Mouse (Mus musculus) layer of hippocampus, adult 9-11 months (tissue): Measurements from ENCODE around the gene Pycard.
"Not testable (repeated sequence)": the region's sequence is repeated elsewhere in the genome, so short reads cannot be mapped to it uniquely, and the experiment has no call there.

Source experiments
- DNase-seq: peaks from one replicate; pipeline ENCODE4 v3.0.0; 2022

Pycard gene

DNA sequence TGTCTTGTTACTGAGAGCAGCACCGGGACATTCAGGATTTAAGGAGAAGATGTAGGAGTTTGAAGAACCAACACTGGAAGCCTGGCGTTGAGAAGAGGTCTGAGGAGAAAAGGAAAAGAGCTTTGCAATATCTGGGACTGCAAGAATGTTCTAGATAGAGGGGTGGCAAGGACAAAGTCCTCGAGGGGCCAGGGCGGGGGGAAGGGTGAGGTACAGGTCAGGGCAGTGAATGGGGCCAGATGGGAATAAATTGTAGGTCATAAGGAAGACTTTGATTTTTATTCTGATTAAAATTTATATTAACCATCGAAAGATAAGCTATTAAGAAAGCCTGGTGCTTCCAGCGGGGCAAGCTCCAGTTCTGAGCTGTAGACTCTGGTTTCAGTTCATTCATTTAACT is 9.4 kb upstream of the Pycard start:
- DNase-seq: no peak

DNA sequence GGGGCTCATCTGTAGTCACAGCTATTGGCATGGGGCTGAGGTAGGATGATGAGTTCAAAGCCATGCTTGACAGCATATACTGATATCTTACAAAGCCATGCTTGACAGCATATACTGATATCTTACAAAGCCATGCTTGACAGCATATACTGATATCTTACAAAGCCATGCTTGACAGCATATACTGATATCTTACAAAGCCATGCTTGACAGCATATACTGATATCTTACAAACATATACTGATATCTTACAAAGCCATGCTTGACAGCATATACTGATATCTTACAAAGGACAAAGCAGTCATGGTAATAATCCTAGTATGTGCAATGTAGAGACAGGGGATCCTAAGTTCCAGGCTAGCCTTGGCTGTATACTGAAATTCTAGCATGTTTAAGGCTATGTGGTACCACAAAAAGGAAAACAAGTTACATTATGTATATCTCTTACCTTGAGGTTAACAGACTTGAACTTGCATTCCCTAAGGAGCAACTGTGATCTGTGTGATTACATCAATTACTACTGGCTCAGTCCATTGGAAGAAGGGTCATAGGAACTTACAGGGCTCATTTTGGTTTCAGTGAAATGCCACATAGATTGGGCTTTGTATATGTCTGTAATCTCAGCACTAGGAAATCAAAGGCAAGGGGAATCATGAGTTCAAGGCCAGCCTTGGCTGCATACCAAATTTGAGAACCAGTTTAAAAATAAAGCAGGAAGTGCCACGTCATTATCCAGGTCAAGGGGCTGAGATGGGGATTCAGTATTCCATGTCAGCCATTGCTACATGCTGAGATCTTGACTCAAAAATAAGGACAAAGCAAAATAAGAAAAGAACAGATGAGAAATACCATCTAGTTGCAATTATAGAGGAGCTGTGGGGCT is 6.6 kb upstream of the Pycard start:
- DNase-seq: no peak

DNA sequence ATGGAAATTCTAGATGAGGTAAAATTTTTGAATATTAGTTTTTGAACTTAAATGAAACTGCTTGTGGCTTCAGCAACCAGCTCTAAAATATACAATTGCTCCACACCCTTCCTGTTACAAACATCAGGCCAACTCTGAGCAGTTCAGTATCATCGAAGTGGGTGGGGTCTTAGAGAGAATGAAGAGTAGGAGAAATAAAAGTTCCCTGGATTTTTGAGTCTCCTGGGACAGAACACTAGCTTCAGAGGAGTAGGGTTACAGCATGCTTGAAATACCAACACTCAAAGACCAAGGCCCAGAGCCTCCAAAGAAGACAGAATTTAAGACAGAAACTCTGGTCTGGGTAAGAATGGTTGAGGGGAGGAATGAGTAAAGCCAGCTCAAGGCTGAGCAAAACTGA is 5.8 kb upstream of the Pycard start:
- no peak for DNase-seq

DNA sequence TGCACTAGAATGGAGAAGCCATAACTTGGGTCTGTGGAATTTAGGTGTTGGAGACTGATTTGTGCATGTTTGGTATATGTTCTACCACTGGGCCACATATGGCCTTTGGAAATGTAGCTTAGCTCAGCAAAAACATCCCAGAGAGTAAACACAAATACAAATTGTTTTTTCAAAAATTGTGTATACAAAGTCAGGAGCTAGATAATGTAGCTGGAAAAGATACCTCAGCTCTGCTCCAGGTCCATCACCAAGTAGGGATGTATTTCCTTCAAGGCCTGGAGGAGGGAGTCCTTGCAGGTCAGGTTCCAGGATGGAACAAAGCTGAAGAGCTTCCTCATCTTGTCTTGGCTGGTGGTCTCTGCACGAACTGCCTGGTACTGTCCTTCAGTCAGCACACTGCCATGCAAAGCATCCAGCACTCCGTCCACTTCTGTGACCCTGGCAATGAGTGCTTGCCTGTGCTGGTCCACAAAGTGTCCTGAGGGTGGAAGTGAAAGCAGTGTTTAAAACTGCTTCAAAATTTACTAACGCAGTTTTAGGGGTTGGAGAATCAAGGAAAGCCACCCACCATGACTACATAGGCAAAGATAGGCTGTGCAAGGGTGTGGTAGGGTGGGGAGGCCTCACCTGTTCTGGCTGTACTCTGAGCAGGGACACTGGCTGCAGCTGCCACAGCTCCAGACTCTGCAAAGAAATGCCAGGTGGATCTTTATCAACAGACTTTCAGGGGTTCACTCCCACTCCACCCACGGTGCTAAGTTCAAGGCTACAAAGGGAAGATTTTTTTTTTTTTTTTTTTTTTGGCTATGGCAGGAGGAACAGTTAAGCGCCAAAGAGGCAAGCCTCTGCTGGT is 953 bp downstream of the Pycard start:
- no peak for DNase-seq

DNA sequence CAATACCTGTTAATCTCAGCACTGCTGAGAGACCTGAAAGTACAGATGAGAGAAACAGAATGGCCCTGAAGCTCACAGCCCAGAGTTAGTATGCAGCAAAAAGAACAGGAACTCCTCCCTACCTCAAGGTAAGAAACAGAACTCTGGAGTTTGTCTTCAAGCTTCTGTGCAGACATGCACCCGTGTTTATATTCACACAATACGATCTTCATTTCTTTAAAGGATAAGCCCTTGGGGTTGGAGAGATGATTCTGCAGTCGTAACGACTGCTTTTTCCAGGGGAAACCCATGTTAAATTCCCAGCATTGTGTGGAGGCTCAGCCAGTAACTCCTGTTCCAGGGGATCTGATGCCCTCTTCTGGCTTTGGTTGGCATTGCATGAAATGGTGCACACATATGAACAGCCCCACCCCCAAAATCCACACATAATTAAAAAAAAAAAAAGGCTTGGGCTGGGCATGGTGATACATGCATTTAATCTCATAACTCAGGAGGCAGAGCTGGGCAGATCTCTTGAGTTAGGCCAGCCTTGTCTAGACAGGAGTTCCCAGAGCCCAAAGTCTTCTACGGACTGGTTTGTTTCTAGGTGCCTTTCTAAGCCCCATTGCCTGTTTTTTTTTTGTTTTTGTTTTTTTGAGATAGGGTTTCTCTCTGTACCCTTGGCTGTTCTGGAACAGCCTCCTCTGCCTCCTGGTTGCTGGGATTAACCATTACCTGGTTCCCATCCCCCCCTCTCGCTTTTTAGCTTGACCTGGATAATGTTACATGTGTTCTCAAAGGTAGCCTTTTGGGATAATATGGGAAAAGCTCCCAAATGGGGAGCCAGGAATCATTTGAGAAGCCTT is 1.8 kb downstream of the Pycard start:
- peak; percentile 68 for DNase-seq

DNA sequence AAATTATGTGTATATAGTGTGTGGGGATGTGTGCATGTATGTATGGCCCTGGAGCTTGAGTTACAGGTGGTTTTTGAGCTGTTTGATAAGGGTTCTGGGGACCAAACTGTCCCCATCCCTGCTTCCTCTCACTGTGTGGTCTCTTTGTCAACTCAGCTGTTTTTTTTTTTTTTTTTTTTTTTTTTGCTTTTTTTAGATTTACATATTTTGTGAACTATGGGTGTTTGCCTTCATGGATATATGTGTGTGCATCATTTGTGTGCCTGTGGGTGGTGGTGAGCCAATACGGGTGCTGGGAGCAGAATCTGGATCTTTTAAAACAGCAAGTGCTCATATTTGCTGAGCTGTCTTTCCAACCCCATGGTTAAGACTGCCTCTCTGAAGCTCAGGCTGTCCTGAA is 4.8 kb downstream of the Pycard start:
- DNase-seq: no peak

DNA sequence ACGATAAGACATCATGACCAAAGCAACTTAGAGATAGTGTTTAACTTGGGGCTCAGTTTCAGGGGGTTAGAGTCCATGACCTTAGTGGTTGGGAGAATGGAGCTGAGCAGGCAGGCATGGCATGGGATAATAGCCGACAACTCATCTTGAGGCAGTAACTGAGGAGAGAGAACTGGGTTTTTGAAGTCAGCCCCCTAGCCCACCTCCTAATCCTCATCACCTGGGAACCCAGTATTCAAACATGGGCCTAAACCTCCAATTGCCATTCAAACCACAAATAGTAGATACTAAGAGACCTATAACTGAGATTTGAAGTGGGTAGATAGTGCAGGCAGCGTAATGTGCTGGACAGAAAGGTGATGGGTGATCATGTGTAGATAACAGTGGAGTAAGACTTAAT is 13.1 kb downstream of the Pycard start:
- DNase-seq: no peak

DNA sequence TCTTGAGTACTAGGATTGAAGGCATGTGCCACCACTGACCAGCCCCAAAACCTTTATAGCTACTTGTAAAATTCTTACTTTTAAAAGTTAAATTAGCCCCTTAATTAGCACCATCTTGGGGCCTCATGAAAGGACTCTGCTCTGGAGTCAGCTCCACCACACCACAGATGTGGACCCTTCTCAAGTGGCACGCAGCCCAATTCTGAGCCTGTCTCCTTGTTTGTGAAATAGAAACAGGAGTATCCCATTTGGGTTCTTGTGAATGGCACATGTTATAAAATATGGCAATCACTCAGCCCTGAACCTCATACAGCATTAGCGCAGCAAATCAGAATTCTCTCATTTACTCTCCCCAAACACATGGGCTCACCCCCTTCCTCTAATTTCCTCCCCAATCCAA is 14.8 kb downstream of the Pycard start:
- DNase-seq: no peak

DNA sequence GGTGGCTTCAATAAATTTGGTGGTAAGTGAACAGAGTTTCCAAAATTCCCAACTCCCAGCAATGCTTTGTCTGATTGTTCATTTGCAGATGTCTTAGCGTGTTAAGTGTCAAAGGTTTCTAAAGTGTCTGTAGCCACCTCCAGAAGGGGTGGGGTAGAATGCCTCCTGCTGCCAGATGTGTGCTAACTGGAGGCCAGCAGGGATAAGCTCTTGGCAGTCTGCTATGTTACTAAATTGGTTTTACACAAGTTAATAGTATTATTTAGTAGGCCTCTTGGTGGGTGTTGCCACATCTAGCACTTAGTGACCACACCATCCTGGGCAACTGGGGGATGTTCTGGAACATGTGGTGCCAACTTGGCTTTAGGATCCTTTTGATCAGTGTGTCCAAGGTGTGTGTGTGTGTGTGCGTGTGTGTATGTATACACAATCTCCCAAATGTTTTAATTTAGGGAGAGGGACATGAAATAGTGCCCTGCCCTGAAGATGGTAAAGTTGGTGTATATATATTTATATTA is 19.2 kb downstream of the Pycard start:
- no peak for DNase-seq

DNA sequence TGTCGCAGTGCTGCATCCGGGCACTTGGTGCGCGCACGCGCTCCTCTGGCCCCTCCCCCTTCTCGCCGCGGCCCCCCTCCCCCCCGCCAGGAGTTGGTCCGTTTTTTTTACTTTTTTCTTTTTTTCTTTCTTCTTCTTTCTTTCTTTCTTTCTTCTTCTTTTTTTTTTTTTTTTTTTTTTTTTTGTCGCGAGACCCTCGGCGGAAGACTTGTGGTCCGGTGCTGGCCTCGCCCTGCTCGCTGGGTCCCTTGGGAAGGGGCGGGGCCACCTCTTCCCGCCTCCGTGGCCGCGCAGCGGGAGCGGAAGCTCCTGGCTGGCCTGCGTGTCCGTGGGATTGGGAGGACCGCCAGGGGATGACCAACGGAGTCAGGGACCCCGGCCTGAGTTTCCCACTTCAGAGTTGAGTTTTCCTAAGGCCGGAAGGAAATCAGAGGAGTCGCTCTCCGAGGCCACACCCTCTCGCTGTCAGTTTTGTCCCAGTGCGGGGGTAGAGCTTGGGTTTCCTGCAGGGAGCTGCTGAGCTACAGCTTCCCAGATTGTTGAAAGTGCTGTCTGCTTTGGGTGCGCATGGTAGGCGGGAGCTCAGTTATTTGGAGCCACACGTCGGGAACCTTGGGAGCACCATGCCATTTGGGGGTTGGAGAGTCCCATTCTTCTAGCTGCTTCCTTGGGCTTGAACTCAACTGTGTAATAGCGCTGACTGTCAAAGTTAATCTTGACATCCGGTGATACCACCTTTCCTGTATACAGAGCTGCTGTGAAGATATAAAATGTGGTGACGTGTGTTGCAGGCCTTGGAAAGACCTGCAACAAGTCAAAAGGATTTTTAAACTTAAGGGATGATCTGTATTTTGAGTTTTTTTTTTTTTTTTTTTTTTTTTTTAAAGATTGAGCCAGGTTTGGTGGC is 25.5 kb downstream of the Pycard start:
- peak; percentile 78 for DNase-seq

DNA sequence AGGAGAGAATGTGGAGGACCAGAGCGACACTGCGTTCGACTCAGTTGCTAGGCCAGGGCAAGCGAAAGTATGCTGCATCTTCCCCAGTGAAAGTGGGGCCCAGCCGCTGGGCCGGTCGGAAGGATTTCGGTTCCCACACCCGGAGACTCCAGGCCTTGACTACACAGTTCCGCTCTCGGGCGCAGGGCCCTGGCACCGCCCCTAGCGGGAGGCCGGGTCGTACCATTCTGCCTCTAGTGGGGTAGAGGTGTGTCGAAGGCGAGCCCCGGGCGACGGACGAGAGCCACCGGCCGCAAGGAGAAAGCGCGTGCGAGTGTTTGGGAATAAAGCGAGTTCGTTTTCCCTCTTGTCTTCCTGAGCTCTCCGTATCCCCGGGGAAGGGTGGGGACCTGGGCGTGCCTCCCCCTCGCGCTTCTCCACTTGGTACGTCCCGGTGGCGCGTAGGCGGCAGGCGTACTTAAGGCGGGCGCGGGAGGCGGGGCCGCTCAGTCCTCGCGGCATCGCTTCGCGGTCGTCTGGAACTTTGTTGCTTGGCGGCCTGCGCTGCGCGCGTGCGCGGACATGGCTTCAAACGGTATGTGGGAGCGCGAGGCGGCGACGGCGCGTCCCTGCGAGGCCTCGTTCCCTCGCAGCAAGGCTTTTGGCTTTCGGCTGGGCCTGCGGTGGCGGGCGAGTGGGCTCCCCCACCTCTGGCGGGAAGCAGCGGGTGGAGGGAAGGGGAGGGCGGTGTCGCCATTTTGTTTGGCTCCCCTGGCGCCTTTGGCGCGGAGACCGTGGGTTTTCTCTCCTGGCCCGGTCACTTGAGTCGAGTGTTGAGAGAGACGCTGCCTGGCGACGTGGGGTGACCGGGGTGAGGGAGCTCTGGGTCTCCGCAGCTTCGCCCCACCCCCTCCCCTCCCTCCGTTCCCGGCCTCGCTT is 26.4 kb downstream of the Pycard start, which contains the start of gene Fus:
Fus (plus strand) TSS at position 454 of the 918 bp plus-strand sequence.
- DNase-seq: peak; percentile 93

DNA sequence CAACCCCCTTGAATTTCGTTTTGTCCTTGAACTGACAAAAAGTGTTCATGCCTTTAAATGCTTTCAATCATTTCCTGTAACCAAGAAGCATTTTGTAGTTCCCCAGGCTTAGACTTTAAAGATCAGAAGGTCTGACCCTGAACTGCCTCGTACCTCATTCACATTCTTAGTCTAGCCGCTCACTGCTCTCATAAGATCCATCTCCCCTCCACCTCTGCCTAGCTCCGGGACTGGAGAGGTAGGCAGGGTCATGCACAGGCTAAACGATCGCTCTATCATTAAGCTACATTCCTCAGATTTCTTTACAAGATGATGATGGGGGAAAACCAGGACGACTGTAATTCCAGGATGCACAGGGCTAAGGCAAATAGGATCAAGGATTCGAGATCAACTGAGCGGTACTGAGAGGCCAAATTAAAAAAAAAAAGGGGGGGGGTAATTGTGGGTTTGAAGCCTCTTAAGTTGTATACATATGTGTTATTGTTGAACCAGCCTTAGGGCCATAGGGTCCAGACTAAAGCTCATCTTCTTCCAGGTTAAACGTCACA is 27.2 kb downstream of the Pycard start:
- DNase-seq: no peak

DNA sequence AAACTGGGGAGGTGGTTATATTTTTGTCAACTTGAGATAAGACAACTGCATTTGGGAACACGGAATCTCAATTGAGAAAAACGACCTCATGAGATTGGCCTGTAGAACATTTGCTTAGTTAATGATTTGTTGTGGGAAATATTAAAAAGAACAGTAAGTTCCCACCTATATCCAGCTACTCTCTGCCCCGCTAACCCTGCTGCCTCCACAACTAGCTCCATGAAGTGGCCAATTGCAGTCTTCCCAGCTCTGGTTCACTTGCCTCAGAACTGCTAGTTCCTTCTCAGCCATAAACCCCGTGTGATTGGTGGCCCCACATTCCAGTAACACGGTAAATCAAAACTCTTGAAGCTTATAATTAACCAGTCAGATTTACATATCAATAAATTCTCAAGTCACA is 34.3 kb downstream of the Pycard start:
- DNase-seq: no peak

DNA sequence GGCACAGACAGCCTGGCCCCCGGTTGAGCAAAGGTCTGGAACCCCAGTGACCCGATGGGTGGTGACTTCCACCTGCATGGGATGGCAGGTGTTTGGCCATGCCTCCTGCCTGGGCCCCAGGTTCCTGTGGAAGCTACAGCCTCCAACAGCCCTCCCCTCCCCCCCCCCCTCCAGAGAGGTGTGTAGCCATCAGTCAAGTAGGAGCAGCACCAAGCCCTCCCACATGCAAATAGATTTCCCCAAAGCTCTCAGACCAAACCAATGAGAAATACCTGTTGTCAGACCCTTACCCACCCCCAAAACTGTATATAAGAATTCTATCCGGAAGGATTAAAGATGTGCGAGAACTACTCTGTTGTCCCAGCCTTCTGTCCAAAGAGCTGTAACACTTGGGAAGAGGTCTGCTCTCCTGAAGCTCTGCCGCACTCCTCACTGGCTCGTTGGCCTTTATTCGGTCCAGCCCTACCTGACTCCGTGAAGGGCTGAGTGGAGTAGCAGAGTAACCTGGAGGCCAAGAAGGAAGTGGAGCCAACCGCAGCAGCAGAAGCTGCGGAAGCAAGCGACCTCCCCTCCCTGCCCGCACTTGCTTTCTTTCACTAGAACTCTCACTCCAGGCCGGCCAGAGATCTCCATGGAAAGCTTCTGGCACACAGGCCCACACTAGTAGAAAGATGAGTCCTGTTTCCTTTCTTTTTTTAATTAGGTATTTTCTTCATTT is 40.6 kb downstream of the Pycard start:
- no peak for DNase-seq

DNA sequence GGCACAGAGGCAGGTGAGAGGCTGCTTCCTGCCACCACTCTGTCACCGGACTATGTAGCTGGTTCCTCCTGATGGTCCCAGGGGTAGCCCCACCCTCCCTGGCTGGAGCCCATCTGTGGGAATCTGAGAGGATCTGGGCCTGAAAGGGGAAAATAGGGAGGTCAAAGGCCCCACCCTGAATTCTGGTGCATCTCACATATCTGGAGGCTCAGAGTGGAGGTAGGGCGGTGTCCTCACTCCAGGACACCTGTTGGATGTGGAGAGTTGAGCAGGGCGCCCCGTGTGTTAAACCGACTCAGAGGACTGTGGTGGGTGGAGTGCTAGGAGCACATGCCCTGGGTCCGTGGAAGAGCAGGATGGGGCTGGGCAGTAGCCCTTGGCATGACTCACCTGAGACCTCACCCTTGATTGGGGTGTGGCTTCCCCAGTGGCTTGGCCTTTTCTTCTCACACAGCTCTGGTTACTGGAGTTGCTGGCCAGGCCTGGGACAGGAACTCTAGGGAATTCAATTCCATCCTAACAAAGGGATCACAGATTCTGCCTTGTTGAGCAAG is 47.1 kb downstream of the Pycard start, which contains the start of gene Prss36:
Prss36 (minus strand) TSS at position 256 of the 554 bp plus-strand sequence.
- DNase-seq: no peak

DNA sequence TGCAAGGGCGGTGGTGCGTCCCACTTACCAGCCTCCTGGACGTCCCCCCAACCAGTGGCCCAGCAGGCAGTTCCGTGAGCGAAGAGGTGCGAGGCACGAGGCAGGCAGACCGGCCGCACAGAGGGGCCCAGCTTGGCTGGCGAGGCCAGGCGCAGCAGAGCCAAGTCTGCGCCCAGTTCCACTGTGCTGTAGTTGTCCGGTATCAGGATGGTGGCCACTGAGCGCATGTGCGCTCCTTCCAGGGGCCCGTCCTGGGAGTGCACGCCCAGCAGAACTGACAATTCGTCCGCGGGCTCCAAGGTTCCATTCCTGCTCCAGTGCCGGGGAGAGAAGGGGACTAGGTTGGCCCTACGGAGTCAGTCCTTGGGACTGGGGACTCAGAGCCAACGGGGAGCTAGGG is 49.1 kb downstream of the Pycard start:
- no peak for DNase-seq

DNA sequence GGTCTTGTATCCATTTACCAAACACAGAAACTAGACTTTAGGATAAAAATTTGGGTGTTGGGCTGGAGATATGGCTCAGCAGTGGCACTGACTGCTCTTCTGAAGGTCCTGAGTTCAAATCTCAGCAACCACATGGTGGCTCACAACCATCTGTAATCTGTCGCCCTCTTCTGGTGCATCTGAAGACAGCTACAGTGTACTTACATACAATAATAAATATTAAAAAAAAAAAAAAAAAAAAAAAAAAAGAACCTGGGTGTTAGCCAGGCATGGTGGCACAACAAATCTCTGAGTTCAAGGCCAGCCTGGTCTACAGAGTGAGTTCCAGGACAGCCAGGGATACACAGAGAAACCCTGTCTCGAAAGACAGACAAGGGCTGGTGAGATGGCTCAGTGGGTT is 51.6 kb downstream of the Pycard start:
- DNase-seq: not testable (repeated sequence)
